Mouse (Mus musculus): ENCODE results near the gene Gfap. TPM values are rescaled to one million over a fixed set of nuclear protein-coding genes. Genes with fewer than 3 reads are reported as not detected.

Gene Gfap
- polyA plus RNA-seq, 1 experiment: 179 TPM

DNA sequence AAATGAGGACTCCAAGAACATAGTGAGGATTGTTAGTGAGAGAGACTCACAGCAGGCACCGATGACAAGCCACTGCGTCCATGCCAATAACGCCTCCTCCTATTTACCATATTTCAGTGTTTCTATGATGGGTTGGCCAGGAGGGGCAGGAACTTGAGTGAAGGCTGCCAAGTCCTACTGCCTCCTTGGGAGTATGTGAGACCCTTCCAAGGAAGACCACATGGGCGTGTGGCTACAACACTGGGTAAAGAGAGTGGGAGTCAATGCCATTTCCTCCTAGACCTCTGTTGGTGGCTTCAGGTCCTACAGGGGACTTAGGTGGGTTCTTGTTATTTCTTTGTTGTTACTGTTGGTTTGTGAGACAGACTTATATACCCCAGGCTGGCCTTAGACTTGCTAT, 487 bp upstream of the Gfap start:
- H3K27ac ChIP-seq (ENCODE audit: insufficient read depth, low read length): no peak overlapping the region
- H3K4me1 ChIP-seq (ENCODE audit: control insufficient read depth, insufficient read depth, low read length): no peaks in the 10 kb centered on the region
- H3K4me3 ChIP-seq (ENCODE audit: insufficient read depth, low read length): no peak overlapping the region
- TF ChIP-seq CTCF (IDR thresholded peaks at IDR 0.05; ENCODE audit: extremely low read depth, insufficient read depth, low read length) (no peak), POLR2A (IDR thresholded peaks at IDR 0.05; ENCODE audit: extremely low read depth, insufficient read depth, low read length) (no peak)

DNA sequence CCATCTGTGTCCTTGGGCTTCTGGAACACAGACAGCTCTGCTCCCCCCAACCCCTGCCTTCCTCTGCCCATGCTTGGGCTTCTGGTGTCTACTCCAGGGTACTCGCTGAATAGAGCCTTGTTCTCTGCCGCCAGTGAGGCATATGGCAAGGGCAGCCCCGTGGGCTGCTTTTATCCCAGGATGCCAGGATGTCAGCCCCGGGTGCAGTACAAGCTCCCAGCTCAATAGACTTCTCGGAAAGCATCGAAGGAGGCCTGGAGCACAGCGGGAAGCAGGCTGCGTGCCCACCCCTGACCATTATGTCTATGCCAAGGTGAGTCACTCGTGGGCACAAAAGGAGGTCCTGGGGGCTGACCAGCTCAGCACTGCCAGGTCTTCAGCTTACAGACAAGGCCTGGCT, 2.3 kb downstream of the Gfap start:
- TF ChIP-seq POLR2A (IDR thresholded peaks at IDR 0.05; ENCODE audit: extremely low read depth, insufficient read depth, low read length): no peak
- no peak for TF ChIP-seq CTCF (IDR thresholded peaks at IDR 0.05; ENCODE audit: extremely low read depth, insufficient read depth, low read length)
- Histone ChIP-seq H3K27ac (ENCODE audit: insufficient read depth, low read length) (no peak overlapping the region), H3K4me1 (ENCODE audit: control insufficient read depth, insufficient read depth, low read length) (no peaks in the 10 kb centered on the region), H3K4me3 (ENCODE audit: insufficient read depth, low read length) (no peak overlapping the region)

GRCm38 (mm10) chr11:102896641-102897040, 4.1 kb downstream of the Gfap start:
- Histone ChIP-seq H3K27ac (ENCODE audit: insufficient read depth, low read length) (no peak overlapping the region; the same call in 1 of the 2 replicates), H3K4me1 (ENCODE audit: control insufficient read depth, insufficient read depth, low read length) (no peaks in the 10 kb centered on the region), H3K4me3 (ENCODE audit: insufficient read depth, low read length) (0 out of 2 replicates have a peak overlapping the region, but pooled peaks have one; percentile 12)
- no peak for TF ChIP-seq POLR2A (IDR thresholded peaks at IDR 0.05; ENCODE audit: extremely low read depth, insufficient read depth, low read length)
- TF ChIP-seq CTCF (IDR thresholded peaks at IDR 0.05; ENCODE audit: extremely low read depth, insufficient read depth, low read length): no peak

- Histone ChIP-seq H3K4me3 (ENCODE audit: insufficient read depth, low read length) (0 out of 2 replicates have a peak overlapping the region, but pooled peaks have one; percentile 12), H3K4me1 (ENCODE audit: control insufficient read depth, insufficient read depth, low read length) (no peaks in the 10 kb centered on the region), H3K27ac (ENCODE audit: insufficient read depth, low read length) (no peak overlapping the region)
- TF ChIP-seq POLR2A (IDR thresholded peaks at IDR 0.05; ENCODE audit: extremely low read depth, insufficient read depth, low read length): no peak
- no peak for TF ChIP-seq CTCF (IDR thresholded peaks at IDR 0.05; ENCODE audit: extremely low read depth, insufficient read depth, low read length)
These were observed 4.9 kb downstream of the Gfap start for GRCm38 (mm10) chr11:102895779-102896178.

GRCm38 (mm10) chr11:102894716-102895115, 6.0 kb downstream of the Gfap start:
- no peak for TF ChIP-seq CTCF (IDR thresholded peaks at IDR 0.05; ENCODE audit: extremely low read depth, insufficient read depth, low read length)
- no peak for TF ChIP-seq POLR2A (IDR thresholded peaks at IDR 0.05; ENCODE audit: extremely low read depth, insufficient read depth, low read length)
- no peak overlapping the region for H3K4me3 ChIP-seq (ENCODE audit: insufficient read depth, low read length)
- H3K27ac ChIP-seq (ENCODE audit: insufficient read depth, low read length): no peak overlapping the region
- H3K4me1 ChIP-seq (ENCODE audit: control insufficient read depth, insufficient read depth, low read length): no peaks in the 10 kb centered on the region

- TF ChIP-seq POLR2A (IDR thresholded peaks at IDR 0.05; ENCODE audit: extremely low read depth, insufficient read depth, low read length) (no peak), CTCF (IDR thresholded peaks at IDR 0.05; ENCODE audit: extremely low read depth, insufficient read depth, low read length) (peak; percentile 61)
- Histone ChIP-seq H3K4me1 (ENCODE audit: control insufficient read depth, insufficient read depth, low read length) (peaks cover 2% of the 10 kb centered on the region; the same call in 1 of the 2 replicates), H3K4me3 (ENCODE audit: insufficient read depth, low read length) (peak overlapping the region; percentile 15; the same call in 1 of the 2 replicates), H3K27ac (ENCODE audit: insufficient read depth, low read length) (no peak overlapping the region)
These were observed 7.6 kb downstream of the Gfap start for GRCm38 (mm10) chr11:102893015-102893651.

DNA sequence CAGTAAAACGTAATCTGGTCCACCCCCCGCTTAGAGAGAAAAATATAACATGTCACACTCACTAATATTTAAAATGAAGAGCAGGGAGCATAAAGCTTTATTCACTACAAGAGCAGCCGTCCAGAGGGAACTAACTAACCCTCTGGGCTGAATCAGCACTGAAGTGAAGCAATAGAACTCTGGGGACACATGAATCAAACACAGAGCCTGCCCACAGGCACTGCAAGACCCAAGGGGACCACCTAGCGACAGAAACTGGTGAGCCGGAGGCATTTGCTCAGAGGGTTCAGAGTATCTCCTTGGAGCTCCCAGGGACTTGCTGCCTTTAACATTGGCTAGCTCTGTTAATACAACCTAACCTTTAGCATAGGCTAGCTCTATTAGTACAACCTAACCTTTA, 10.6 kb downstream of the Gfap start:
- no peak for TF ChIP-seq POLR2A (IDR thresholded peaks at IDR 0.05; ENCODE audit: extremely low read depth, insufficient read depth, low read length)
- TF ChIP-seq CTCF (IDR thresholded peaks at IDR 0.05; ENCODE audit: extremely low read depth, insufficient read depth, low read length): no peak
- Histone ChIP-seq H3K4me1 (ENCODE audit: control insufficient read depth, insufficient read depth, low read length) (peaks cover 8% of the 10 kb centered on the region), H3K4me3 (ENCODE audit: insufficient read depth, low read length) (no peak overlapping the region), H3K27ac (ENCODE audit: insufficient read depth, low read length) (no peak overlapping the region)

GRCm38 (mm10) chr11:102888135-102888534, 12.6 kb downstream of the Gfap start:
- peak overlapping the region; percentile 30; the same call in 1 of the 2 replicates for H3K27ac ChIP-seq (ENCODE audit: insufficient read depth, low read length)
- TF ChIP-seq POLR2A (IDR thresholded peaks at IDR 0.05; ENCODE audit: extremely low read depth, insufficient read depth, low read length) (no peak), CTCF (IDR thresholded peaks at IDR 0.05; ENCODE audit: extremely low read depth, insufficient read depth, low read length) (no peak)
- no peak overlapping the region for H3K4me3 ChIP-seq (ENCODE audit: insufficient read depth, low read length)
- peaks cover 8% of the 10 kb centered on the region for H3K4me1 ChIP-seq (ENCODE audit: control insufficient read depth, insufficient read depth, low read length)

DNA sequence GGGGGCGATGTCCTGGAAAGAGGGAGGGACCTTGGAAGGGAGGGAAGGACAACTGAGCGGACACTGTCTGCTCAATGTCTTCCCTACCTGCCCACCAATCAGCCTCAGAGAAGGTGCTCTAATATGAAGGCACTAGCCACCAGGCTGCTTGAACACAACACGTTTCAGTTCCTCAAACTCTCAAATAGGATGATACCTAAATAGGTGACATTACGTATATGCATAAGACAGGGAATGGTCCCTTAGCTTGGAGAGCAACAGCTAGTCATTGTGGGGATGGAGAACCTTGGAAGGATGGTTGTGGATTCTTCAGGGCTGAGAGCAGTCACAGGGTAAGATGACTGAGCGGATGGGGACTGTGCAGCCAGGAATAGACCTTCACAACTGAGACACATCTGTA, 13.3 kb downstream of the Gfap start:
- Histone ChIP-seq H3K4me3 (ENCODE audit: insufficient read depth, low read length) (no peak overlapping the region), H3K27ac (ENCODE audit: insufficient read depth, low read length) (no peak overlapping the region), H3K4me1 (ENCODE audit: control insufficient read depth, insufficient read depth, low read length) (peaks cover 9% of the 10 kb centered on the region)
- TF ChIP-seq POLR2A (IDR thresholded peaks at IDR 0.05; ENCODE audit: extremely low read depth, insufficient read depth, low read length): no peak
- TF ChIP-seq CTCF (IDR thresholded peaks at IDR 0.05; ENCODE audit: extremely low read depth, insufficient read depth, low read length): no peak

GRCm38 (mm10) chr11:102884616-102885219, 16.0 kb downstream of the Gfap start, which contains the start of gene Fam187a:
Gene Fam187a, plus strand, starts transcription at chr11:102885169.
- TF ChIP-seq CTCF (IDR thresholded peaks at IDR 0.05; ENCODE audit: extremely low read depth, insufficient read depth, low read length): no peak
- no peak for TF ChIP-seq POLR2A (IDR thresholded peaks at IDR 0.05; ENCODE audit: extremely low read depth, insufficient read depth, low read length)
- Histone ChIP-seq H3K4me1 (ENCODE audit: control insufficient read depth, insufficient read depth, low read length) (peaks cover 10% of the 10 kb centered on the region), H3K4me3 (ENCODE audit: insufficient read depth, low read length) (no peak within 1 kb of the TSS), H3K27ac (ENCODE audit: insufficient read depth, low read length) (no peak within 1 kb of the TSS)

Measured in cortical plate, adult 2 months (tissue).